Mouse (Mus musculus) layer of hippocampus, postnatal 14 days (tissue): ENCODE results near the gene Gm48551. TPM values are rescaled to one million over a fixed set of nuclear protein-coding genes. Genes with fewer than 3 reads are reported as not detected.

ENCODE experiments used
- DNase-seq, 2 experiments: peaks; one replicate each; pipeline ENCODE4 v3.0.0; 2021 to 2022; ENCODE audit warnings: low spot score in 2 of 2, mixed read lengths in 1 of 2
- total RNA-seq, 2 experiments: library from RNA; stranded (reverse); gene quantifications; 2 replicates each; pipeline ENCODE4 v1.2.3; 2021

Gene Gm48551
- total RNA-seq, 2 experiments from 2014 or later = 3.1 to 4.5 TPM

DNA sequence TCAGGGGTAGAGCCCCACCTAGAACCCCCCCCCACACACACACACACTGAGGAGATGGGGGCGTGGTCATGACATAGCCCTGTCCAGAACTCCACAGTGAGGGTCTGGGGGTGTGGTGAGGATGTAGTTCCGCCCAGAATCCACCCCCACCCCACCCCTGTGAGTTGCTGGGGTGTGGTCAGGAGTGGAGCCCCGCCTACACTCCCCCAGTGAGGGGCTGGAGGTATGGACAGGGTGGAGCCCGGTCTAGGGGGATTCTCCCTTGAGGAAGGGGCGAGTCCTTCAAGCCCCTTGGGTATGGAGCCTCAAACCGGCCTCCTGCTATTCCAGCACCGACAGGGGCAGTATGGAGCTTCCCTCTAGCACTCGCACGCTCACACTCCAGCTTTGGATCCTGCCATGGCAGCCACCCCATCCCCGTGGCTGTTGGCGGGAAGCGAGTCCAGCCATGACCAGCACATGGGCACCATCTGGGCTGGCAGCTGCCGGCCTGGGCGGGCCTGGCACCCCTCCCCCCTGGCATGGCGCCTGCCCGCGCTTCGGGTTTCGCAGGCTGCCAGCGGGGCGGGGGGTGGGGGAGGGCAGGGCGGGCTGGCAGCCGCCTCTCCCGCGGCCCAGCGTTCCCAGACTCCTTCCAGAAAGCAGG lies 32.4 kb downstream of the Gm48551 start:
- DNase-seq = peak; percentile 86 to 90

DNA sequence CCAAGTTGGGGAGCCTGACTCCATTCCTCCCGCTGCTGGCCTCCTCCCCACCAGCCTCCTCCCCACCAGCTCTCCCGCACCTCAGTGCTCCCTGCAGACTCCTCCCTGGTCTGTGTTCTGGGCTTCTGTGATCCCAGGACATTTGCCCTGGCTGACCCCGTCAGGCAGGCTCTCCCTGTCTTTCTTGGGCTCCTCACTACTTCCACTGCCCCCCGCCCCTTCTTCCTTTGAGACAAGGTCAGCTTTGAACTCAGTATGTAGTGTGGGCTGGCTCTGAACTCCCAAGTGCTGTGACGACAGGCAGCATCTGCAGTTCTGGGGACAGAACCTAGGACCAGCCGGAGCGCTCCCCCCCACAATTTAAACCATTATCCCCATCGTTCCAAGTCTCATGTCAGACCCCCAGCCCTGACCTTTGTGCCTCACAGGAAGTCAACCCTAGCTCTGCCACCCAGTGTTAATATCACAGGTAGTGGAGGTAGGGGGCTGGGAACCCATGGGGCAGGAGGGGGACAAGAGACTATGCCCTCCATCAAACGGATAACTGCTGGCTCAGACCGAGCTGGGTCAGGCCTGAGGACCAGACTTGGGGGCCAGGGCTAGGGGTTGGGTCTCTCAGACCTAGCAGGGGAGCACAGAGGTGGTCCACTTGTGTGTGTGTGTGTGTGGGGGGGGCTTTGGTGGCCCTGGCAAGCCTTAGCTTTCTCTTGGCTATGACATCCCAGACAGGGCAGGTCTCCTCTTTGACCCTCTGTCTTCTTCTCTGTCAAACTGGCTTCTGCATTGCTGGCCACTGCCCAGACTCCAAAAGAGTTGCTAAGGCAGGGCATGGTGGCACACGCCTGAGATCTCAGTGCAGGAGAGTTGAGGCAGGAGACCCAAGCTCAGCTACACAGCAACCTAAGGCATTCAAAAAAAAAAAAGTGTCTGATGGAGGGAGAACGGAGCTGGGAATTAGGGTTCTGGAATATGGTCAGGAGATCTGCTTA lies 33.3 kb downstream of the Gm48551 start:
- DNase-seq = no peak

DNA sequence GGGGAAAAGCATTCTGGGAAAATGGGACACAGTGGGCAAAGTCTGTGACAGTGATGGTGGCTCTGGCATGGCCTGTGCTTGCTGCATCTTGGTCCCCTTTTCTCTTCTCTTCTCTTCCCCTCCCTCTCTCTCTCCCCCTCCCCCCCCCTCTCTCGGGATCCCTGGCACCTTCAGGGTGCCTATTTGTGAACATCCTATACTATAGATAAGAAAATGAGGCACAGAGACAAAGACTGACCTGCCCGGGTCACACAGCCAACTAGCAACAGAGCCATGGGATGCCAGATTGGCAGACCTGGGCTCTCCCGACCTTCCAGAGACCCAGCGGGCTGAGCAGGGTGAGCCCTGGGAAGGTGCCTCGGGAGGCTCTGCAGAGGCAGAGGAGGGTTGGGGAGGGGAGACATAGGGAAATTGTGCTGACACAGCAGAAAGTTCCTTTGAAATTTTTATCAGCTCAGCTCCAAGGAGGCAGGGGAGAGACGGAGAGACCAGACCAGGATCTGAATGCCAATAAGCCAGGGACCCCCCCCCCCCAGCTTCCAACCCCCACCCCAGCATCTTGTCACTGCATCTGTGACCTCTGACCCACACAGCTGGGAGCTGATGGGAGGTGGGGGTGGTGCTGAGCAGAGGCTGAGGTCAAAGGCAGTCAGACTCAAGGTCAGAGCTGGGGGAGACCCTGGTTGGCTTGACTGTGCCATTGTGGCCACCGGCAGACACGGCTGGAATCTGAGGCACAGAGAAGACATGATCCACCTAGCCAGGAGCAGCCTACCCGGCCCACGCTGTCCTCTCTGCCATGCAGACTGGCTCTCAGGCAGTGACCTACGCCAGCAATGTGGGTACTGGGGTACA lies 34.2 kb downstream of the Gm48551 start:
- no peak for DNase-seq

DNA sequence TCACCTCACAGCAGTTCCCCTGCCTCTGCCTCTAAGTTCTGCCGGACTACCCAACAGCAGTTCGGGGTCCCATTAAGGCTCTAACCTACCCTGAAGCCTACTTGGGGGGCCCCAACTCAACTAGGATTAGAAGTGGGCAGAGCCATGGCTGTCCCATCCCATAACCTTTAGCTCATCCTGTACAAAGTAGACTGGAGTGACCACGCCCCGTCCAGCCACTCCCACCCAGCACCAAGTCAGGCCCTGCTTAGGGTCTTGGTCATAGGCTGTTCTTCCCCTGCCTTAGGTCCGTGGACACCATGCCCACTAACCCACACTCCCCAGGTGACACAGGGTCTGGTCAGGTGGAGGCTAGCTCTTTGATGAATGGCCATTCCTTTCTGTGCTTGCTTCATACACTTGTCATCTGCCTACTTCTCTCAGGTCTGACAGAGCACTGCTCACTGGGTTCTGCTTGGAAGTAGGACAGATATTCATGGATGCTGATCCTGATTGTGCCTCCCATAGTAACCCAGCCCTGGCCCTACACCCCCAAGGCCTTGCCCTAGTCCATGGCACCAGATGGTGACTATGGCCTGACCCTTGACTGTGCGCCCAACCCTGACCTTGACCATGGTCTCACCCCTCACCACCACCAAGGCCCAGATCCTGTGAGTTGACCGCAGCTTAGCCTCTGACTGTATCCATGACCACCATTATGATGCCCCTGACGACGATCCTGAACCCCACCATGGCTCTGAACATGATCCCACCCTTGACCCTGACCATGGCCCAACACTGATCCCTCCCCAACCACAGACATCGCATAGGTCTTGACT lies 35.1 kb downstream of the Gm48551 start:
- DNase-seq = no peak

DNA sequence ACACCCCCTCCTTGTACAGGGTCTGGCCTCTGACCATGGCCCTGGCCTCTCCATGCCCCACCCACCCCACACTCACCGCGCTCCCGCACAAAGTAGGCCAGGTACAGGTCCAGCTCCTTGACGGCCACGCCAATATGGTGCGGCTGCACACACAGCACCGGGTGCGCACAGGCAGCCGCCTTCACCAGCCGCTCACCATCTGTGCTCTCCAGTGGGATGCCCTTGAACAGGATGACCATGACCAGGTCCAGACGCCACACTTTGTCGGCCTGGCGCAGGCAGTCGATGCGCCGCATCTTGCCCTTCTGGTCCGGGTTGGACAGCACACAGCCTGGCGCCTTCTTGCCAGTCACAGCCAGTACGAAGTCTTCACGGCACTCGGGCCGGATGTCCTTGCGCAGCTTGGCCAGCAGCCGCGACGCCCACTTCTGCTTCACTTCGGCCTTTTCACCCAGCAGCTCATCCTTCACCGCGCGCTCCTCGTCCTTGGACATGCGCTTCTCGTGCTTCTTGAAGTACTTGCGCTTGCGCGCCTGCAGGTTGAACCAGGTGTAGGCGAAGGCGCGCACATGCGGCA lies 36.0 kb downstream of the Gm48551 start:
- peak in 1 of 2 experiments; percentile 5 for DNase-seq

DNA sequence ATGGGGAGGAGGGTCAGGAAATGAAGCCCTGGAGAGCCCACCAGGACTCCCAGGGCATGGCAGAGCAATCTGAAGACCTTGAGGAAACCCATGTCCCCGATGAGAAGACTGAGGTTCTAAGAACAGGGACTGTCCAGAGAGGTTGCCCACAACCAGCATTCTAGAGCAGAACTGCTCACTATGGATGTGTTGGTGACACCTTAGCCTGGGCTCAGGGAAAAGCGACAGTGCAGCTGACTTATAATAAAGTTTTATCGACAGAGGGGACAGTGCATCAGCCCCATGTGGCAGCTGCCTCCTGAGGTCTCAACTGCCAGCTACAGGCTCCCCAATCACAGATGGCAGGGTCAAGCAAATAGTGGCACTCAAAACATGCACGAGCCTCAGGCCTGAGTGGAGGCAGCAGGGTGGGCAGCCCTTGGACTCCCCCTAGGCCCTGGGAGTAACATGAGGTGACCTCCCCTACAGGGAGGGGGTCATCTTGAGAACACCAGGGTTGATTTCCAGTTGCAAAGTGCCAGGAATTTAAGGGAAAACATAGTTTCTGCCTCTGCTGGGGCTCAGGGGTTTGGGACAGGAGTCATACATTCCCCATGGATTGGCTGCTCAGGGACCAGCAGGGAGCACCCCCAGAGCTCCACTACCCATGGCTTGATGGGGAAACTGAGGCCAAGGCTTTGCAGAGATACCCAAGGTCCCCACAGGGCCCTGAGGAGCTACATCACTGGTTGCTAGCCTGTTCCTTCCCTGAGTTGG lies 37.0 kb downstream of the Gm48551 start:
- DNase-seq = no peak

DNA sequence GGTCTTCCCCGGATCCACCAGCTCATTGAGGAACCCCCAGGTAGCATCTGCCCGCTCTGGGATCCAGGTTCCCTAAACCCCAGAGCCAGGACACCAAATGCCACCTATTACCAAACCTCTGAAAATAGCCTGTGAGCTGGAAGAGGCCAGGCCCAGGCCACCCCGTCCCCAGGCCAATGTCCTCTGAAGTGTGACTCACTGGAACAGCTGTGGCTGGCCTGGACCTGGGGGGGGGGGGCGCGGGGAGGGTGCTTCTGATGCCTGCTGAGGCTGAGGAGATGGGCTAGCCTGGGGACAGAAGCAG lies 37.5 kb downstream of the Gm48551 start:
- DNase-seq = peak in 1 of 2 experiments; percentile 1

DNA sequence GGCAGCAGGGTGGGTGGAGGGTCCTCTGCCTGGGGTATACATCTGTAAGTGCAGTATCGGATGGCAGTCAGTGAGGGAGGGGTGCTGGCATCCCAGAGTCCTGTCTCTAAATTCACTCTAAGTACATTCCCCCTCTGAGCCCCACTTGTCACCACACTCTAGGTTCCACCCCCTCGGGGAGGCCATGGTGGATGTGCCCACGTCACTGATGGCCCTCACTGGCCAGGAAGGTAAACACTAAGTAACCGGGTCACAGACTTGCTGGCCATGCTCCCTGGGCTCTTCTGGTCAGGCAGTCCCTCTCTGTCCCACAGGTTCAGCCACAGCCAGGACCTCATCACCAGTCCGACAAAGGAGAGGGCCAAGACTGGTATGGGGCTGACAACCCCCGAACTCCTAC lies 37.9 kb downstream of the Gm48551 start:
- no peak for DNase-seq

DNA sequence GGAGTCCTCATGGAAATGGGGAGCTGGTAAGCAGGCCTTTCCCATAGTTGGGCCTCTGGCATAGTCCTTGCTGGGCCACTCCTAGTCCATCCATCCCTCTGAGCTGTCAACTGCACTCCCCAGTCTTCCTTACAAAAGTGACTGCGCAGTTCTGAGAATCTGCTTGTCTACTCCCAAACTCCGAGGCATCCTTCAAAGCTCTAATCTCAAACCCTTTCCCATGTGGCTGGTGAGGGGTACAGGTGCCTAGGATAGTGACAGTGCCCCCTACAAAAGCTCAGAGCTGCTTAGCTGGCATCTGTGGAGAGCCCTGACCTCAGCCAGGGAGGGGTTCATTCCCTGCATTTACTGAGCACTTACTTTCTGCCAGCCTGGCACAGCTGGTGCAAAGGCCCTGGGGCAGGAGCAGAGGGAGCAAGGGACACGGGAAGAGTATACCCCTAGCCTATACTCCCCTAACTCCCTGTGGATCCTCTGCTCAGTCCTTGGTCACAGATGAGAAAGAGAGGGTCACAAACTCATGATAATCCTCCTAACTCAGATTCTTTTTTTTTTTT lies 38.5 kb downstream of the Gm48551 start:
- DNase-seq = no peak

DNA sequence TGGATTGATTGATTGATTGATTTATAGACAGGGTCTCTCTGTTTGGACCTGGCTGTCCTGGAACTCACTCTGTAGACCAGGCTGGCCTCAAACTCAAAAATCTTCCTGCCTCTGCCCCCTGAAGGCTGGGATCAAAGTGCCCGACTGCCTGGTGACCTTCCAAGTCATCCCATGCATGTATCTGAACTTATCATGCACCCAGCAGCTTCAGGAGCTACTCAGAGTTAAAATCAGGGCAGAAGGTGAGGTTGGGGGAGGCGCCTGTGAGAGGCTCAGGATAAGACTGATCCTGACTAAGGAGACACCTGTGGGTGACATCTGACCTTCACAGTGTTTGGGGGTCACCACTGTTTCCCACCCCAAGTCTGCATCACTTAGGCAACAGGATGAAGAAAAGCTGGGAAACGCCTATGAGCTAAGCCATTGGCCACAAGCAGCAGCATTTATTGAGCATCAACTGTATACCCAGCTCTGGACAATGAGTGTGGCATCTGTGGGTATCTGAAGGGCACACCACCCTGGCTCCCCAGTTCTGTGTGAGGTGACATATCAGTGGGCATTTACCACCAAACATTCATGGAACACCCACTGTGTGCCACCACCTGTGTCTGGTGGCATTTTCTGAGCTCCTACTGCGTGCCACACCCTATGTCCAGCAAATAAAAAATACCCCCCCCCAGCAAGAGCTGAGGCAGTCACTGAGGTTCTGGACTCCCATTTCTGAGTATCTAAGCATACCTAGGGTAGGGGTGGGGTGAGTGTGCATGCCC lies 39.4 kb downstream of the Gm48551 start:
- peak in 1 of 2 experiments; percentile 1 for DNase-seq

DNA sequence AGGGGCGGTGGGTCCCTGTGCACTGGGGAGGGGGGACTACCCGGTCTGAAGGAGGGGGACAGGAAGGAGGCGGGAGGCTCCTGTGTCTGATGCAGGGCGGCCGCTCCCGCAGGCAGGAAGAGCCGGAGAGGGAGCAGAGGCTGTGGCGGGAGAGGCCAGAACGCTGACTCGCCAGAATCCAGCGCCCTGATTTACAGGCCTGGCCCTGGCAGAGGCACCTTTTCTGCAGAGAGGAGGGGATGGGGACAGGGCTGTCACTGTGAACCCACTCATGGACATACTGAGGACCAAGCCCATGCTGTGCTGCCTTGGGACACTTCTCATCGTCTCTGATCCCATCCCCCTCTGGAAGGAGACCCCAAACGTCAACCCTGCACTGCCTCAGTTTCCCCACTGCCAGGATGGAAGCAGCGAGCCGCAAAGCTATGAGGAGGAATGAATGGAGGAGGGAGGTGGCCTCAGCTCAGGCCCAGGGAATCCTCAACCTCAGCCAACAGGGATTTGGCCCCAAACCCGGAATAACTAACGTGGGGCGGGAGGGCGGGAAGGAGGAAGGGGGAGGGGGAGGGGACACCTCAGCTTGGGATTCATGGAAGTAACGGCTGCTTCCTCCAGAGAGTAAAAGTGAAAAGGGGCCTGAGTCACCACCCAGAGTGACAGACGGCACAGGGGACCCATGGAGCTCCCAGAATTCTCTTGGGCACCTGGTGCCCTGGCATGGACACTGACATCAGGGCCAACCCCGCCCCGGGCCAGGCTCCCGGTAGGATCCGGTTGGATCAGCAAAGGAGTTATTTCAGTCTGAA lies 40.2 kb downstream of the Gm48551 start:
- peak in 1 of 2 experiments; percentile 35 for DNase-seq

DNA sequence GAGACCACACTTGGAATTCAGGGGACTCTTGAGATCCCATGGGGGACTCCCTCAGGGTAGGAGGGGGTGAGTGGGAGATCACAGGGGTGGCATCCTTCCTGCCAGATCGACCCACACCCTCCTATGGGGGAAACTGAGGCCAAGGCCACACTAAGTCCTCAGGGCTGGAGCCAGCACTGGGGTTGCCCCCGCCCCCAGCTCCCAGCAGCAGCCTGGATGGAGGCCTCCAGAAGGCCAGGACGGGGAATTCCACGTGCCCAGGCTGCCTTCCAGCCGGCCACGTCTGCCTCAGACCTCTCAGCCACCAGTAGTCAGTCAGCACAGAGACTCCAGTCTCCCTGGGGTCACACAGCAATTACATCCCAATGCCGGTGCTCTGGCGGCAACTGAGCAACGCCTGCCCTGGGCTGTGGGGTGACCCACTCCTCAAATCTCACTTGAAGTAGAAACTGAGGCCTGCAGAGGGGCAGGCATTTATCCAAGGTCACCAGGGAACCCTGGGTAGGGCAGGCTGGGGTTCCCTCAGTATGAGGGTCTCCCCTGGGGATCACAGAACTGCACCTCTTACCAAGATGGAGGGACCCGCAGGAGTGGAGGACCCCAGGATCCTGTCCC lies 41.1 kb downstream of the Gm48551 start:
- DNase-seq = peak in 1 of 2 experiments; percentile 9

DNA sequence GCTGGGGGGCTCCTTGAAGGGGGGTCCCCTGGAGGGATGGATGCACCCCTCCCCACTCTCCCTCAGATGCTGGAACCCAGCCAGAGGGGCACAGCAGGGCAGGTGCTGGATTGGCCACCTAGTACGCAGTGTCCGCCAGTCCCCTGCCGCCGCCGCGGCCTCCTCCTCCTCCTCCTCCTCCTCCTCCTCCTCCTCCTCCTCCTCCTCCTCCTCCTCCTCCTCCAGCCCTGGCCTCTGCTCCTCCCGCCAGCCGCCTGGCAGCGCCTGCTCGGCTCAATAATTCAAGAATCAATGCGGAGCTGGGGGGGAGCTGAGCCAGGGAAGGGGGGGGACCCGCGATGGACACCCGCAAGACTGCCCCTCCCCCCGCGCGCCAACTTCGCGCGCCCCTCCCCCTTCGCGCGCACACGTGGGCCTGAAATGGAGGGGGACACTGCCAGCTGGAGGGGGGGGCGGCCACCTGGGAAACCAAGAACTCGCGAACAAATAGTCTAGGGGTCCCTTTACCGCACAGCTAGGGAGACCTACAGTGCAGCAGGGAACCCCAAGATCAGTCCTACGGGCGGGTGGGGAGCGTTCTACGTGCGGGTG lies 41.9 kb downstream of the Gm48551 start:
- DNase-seq = peak in 1 of 2 experiments; percentile 16

DNA sequence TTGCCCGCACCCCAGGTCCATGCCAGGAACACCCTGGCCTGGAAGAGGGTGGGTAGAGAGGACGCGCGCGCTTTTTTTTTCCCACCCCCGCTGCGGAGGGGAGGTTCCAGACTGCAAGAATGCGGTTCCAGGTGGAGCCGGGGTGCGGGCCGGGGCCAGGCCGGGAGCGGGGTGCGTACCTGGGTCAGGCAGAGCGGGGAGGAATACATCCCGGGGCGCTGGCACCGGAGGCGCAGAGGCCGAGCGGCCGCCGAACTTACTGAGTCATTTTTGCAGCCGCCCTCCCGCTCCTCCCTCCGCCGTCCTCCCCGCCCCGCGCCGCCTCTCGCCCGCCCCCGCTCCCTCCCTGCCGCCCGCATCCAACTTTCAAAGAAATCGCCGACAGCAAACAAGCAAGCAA lies 42.6 kb downstream of the Gm48551 start:
- peak in 1 of 2 experiments; percentile 16 for DNase-seq

DNA sequence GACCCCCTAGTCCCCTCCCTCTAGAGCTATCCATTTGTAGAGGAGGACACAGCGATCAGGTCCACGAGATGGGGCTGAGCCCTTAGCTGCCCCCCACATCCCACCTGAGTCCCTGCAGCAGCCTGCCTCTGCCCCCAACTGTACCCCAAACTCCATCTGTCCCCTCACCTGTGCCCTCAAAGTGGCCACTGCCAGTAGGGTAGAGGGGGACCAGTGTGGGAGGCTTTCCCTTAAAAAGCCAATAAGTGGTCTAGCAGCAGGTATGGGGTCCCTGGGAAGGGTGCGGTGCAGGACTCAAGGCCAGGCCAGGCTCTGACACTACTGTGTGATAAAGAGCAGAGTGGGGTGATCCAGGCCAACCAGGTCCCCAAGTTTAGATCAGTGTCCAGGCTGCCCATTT lies 43.1 kb downstream of the Gm48551 start:
- DNase-seq = peak in 1 of 2 experiments; percentile 2

DNA sequence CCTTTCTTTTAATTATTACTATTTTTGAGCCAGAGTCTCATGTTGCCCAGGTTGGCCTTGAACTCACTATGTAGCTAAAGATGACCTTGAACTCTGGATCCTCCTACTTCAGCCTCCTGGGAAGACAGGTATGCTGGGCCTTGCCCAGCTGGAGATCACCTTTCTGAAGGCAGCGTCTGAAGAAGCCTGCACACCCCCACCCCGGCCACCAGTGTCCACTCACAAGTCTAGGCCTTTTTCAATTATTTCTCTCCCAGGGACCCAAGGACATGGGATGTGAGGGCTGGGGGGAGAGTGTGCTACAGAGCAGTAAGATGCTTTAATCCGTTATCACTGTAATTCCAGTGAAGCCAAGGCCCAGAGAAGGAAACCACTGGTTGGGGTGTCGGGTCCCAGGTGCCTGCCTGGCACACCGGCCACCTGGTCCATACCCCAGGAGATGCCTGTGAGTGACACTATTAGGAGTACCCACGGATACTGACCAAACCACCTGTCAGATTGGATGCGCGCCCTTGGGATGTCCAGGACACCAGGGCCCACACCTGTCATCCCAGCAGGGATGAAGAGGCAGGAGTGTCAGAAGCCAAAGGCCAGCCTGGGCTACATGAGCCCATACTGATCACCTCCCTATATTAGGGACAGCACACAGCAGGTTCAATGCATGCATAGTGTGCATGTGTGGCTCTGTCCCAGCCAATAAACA lies 43.7 kb downstream of the Gm48551 start:
- DNase-seq = peak in 1 of 2 experiments; percentile 1
